Mouse (Mus musculus) spleen, adult 12 weeks (tissue): ENCODE results near the gene Diras1.

Experiments used
- DNase-seq: peaks from one replicate; pipeline ENCODE4 v3.0.0; 2022; ENCODE audit warnings: low spot score

Diras1 gene

DNA sequence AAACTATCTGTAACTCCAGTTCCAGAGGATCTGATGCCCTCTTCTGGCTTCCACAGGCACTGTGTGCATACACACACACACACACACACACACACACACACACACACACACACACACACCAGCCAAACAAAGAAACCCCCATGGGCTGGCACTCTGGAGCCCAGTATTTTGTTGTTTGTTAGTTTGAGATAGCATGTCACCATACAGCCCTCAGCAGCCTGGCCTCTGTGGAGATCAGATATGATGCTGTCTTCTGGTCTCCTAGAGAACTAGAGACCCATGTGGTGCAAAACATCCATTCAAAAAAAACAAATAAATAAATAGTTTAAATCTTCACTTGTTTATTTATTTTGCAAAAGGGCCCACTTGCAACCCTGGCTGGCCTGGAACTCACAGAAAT is 2.8 kb upstream of the Diras1 start:
- no peak for DNase-seq

DNA sequence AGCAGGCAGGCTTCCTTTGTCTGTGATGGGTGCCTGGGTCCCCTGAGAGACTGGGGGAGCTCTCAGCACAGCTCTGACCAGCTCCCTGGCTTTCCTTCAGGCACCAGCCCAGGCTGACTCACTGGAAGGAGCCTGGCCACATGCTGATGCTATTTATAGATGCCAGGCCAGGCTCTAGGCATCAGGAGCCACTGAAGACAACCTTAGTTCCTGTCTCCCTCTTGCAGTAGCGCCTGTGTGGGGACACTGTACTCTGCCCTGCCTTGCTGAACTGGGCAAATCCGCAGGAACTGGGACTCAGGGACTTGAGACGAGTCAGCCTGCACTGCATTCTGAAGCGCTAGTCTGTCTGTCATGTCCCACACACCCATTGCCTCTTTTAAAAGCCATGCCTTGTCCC is 1.9 kb upstream of the Diras1 start:
- no peak for DNase-seq

DNA sequence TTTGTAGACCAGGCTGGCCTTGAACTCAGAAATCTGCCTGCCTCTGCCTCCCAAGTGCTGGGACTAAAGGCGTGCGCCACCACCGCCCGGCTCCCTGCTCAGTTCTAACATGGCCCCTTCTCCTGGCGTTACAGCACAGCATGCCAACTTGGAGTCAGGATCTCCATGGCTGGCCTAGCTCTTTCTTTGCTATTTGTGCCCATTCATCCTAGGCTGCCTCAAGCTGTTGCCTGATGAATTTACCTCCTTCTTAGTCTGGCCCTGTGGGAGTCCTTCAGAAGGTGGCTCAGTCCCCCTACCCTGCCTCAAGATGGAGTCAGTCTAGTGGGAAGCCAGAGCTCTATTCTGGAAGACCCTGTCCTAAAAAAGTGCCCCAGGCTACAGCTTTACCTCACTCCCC is 1.4 kb upstream of the Diras1 start:
- no peak for DNase-seq

DNA sequence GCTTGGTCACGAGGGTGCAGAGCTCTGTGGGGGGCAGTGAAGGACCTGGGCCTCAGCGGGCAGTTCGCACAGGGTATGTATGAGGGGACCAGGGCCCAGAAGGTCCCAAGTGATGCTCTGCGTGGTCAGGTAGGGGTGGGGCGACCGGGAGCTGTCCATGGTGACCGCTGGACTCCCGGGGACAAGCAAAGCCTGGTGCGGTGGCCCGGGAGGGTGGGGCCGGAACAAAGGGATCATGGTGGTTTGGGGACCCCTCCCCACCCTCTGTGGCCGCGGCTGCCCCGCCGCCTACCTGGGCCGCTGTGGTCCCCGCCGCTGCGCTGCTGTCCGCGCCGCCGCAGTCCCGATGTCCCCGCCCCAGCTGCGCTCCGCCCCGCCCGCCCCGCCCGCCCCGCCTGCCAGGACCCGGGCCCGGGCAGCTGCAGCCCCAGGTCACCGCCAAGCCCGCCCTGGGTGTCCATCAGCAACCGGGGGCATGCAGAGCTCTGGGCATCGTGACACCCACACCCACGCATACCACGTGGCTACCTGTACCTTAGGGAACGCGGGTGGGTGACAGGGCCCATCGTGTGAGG is 328 bp downstream of the Diras1 start:
- no peak for DNase-seq

DNA sequence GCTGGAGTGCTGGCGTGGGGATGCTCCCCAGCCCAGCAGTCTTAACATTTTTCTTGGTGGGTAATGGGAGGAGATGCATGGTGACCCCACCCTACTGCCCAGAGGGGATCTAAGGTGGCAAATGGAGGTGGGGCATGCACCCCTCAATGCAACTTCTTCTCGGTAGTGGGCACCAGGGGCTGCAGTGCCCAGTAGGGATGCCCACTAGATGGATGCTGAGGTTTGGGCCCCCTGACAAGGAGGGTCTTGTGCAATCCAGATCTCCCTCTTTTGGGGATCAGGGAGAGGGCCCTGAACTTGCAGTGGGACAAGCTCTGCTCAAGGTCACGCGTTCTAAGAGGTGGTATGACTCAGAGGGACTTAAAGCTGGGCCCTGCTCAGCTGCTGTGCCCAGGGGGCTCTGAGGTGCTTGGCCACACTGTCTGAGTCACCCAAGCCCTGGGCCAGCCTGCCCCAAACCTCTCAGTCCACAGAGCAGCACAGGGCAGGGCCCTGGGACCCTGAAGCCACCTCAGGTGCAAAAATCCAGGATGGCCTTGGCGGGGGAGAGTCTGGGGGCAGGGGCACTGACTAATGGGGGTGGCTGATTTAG is 1.0 kb downstream of the Diras1 start:
- no peak for DNase-seq

DNA sequence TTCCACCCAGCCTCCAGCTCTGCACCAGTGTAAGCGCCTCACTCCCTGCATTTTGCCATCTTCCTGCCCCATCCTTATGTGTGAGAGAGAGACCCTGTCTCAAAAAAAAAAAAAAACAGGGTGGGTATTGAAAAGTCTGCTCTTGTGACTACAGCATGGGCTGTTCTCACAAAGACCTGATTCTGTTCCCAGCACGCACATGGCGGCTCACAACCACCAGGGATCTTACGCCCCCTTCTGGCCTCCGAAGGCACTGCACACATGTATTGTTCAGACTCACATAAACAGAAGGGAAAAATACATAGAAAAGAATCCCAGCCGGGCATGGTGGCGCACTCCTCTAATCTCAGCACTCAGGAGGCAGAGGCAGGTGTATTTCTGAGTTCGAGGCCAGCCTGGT is 2.7 kb downstream of the Diras1 start:
- no peak for DNase-seq

DNA sequence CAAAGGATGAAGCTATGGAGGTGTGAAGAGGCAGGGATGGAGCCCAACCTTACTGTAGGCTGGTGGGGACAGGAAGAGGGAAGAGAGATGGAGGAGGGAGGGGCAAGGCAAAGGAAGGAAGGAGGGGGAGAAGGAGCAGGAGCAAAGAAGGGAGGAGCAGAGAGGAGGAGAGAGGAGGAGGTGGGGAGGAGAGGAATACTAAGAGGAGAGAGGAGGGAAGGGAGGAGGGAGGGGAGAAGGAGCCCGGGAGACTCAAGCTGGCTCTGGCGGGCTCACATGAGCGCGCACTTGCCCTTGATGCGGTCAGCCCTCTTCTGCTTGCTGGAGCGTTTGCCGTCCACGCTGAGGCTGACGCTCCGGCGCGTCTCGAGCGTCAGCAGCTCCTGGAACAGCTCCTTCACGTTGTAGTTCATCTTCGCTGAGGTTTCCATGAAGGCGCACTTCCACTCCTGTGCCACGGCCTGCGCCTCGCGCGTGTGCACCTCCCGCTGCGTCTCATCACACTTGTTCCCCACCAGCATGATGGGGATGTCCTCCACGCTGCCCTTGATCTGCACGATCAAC is 3.8 kb downstream of the Diras1 start:
- DNase-seq: no peak

DNA sequence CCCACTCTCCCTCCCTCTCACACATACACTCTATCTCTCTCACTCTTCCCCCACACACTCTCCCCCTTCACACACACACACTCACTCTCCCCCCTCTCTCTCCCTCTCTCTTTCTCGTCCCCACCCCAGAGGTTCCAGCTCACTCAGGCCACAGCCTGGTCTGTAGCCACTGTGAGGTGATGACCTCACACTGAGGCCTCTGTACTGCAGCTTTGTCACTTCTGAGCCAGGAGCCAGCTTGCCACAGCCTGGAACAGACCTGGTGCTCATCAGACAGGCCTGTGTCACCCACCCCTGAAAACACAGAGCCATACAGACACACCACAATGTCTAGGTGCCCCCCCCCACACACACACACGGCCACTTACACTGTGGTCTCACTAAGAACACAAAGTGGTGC is 5.3 kb downstream of the Diras1 start:
- no peak for DNase-seq

DNA sequence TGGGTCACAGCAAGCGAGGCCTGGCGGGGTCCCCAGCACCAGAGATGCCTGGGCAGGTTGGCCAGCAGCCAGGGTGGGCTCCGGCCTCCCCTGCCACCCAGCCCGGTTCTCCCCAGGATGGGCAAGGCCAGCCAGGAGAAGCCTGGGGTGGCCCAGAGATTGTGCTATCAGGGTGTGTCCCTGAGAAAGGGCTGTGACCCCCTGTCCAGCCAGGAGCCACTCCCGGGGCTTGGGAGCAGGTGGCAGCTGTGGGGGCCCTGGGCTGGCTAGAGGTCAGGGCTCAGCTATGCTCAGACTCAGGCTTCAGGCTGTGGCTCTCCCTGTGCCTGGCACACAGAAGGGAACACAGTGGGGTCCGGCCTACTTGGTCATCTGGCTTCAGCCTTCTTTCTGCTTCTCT is 5.8 kb downstream of the Diras1 start:
- DNase-seq: no peak

DNA sequence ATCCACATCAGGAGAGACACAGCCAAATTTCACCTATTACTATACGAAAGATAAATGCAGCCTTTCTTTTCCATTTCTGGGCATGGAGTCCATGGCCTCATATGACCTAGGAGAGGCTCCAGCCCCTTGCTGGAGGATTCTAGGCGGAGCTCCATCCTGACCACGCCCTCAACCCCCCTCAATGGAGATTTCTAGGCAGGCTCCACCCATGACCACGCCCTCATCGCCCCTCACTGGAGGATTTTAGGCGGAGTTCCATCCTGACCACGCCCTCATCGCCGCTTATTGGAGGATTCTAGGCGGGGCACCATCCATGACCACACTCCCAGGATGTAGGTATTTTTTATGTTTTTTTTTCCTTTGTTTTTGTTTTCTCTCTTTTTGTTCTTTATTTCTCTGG is 7.1 kb downstream of the Diras1 start:
- no peak for DNase-seq

DNA sequence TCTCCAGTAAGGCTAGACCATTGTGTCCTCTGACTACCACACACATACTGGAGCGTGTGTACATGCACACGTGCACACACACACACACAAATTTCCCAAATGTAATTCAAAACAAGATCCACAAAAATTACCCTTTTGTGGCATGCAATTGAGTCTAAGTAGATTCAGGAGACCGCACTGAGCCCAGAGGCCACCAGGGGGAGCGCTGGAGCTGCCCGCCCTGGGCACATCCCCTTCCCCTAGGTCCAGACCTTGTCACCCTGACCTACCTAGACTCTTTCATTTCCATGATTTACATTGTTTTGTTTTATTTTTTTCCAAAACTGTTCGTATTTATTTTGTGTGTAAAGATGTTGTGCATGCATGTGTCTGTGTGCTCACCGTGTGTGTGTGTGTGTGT is 8.8 kb downstream of the Diras1 start:
- DNase-seq: peak; percentile 37

DNA sequence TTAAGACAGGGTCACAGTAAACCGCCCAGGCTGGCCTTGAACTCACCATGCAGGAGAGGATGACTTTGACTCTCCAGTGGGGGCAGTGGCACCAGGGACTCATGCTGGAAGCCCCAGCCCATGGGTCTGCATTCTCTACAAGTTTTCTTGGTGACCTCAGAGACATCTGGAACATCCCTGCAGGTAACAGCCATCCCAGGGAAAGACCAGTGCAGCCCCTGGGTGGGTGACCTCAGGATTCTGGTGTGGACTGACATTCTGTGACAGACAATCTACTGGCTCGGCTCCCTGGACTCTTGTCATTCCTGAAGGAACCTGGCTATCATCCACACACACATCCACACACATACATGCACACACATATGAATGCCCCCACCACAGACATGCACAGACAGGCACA is 9.8 kb downstream of the Diras1 start:
- DNase-seq: no peak

DNA sequence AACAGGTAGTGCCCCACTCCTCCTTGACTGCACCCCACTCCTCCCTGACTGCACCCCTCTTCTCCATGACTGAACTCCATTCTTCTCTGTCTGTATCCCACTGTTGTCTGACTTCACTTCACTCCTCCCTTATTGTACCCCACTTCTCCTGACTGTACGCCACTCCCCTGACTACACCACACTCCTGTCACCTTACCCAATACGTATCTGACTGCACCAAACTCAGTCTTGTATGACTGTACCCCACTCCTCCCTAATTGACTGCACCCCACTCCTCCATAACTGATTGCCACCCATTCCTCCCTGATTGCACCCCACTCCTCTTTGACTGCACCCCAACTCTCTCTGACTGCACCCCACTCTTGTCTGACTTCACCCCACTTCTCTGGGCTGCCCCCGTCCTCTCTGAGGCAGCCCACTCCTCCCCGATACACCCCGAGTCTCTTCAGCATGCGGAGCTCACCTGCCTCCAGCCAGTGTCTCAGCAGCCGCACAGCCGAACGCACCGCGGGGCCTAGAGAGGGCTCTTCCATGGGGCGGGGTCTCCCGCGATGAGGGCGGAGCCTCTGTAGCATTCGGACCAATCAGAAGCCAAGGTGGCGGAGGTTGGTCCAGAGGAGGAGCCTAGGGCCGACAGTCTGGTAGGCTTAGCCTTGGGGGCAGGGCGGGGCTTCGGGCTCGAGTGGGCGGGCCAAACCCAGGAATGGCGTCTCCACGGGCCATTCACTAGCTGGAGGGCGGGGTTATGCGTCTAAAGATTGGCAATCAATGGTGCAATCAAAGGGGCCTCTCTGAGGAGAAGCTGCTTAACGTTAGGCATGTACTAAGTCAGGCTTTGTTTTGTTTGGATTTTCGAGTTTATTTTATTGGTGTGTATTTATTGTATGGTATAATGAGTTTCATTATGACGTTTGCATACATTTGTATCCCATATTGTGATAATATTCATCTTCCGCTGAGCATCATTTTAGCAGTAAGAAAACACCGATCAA is 10.8 kb downstream of the Diras1 start, which contains the start of gene Gng7:
TSS of gene Gng7 (minus strand) at position 553 of the 992 bp plus-strand sequence.
- peak; percentile 70 for DNase-seq

DNA sequence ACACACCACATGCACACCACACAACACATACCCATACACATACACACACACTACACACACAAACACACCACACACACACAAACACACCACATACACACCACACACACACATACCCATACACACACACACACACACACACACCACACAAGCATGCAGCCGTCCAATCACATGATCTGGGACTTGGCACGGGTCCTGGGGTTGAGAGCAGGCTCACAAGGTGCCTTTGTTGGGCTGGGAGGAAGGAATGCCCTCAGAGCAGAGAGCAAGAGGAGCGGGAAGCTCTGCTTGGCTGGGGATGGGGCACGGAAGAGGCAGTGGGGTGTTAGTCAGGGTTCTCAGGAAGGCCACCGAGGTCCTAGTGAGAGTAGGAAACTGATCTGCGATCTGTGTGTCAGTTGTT is 14.6 kb downstream of the Diras1 start:
- DNase-seq: no peak

DNA sequence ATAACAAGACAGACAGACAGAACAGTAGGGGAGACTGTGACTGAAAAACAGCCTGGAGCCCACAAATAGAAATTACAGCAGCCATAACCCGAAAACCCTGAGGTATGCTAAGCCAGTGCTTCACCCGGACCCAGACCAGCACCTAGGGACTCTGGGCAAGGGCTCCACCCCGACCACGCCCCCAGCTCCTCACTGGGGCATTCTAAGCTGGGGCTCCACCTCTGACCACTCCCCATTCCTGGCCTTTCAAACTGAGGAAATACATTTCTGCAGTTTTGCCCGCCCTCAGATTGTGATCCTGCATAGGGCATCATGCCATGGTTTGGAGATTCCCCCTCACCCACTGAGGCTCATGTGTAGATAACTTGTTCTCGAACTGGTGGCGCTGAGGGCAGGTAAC is 18.2 kb downstream of the Diras1 start:
- DNase-seq: no peak

DNA sequence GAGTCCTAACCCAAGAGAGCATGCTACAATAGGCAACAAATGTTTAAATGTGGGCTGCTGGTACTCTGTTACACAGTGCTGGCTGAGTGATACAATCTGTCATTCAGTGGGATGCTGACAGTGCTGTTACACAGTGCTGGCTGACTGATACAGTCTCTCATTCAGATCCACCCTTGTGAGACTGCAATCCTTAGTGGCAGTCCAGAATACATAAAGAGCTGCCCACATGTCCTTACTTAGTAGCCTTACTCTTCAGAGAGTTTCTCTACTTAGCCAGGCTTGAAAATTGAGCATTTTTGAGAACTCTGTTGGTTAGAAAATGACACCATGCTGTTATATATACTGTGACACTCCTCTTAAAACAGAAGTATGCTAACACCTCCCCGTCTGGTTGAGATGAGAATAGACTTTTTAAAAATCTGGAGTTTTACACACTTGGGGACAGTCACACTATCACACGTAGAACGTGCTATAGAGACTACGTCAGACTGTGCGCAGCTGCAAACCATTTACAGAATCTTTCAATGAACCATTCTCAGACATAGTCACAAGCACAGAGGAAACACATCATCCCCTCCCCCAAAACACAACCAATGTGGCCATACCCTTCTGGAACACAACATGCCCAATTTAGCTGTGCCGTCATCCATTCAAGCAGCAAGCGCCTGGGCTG is 19.3 kb downstream of the Diras1 start:
- DNase-seq: no peak

DNA sequence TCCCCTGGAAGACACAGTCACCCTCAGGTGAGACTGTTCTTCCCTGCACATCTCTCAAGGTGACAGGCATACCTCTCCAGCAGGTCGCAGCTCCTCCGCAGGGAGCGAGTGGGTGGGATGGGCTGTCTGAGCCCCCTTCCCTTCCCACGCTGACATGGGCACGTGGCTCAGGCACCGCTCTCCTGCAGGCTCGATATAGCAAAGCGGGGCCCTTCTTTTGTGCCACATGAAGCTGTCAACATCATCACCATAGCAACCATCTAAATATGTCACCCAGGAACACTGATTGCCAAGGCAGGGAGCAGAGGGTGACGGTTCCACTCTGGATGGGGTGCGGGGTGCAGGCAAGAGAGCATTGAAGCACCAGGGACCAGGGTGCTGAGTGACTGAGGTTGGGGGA is 24.3 kb downstream of the Diras1 start:
- no peak for DNase-seq

DNA sequence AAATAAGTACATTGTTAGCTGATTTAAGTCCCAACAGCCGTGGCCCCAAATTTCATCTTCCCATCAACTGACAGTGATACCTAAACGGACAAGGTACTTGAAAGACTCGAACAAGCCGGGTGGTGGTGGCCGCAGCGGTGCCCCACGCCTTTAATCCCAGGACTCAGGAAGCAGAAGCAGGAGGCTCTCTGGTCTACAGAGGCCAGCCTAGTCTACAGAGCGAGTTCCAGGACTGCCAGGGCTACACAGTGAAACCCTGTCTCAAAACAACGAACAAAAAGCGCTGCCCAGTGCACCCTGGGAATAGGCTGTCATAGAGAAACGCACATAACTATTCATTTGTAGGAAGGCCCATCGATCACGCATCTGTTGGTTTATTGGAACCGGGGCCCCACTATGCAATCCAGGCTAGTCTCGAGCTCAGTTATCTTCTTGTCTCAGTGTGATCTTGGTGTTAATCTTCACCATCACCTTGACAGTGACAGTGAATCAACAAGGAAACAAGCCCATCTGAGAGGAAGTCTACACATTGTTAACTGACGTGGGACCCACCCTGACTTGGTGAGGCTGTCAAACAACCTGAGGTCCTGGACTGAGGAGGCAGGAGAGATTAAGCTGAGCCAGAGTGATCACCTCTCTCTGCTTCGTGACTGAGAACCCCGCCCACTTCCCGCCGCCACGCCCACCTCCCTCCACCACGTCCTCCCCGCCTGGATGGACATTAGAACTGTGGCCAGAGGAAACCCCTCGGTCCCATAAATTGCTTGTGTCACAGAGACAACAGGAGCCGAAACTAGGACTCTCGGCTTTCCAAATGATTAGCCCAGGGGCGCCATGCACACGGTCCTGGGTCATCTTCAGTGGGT is 25.0 kb downstream of the Diras1 start:
- DNase-seq: no peak

DNA sequence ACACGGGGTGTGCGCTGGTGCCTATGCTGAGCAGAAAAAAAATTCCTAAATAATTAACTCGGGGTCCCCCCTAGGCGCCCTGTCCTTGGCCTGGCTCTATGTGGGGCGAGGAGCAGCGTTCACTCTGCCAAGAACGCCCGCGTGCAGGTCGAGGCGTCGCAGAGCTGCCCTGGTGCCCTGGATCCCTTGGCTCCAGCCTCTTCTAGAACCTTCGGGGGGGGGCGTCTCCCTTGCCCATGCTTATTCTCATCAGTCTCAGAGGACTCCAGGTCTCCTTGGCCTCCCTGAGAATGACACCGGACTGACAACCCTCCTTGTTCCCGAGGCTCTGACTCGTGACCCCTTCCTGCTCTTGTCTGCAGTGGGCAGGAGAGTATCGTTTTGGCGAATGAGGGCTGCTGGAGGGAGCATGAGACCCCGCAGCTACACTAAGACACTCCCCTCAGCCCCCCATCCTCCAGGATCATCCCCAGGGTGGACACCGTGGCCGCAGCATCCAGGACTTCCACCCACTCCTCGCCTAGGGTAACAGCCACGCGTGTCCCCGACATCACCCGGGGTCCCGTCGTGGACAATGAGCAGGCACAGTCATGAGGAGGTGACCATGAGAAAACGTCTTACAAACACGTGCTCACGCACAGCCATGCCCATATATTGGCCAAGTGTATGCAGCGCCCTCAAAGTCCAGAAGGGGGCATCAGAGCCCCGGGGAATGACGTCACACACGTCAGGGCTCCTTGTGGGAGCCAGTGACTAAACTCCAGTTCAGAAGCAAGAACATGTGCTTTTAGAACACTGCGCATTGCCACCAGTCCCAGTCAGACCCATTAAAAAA is 25.9 kb downstream of the Diras1 start:
- DNase-seq: peak; percentile 73

DNA sequence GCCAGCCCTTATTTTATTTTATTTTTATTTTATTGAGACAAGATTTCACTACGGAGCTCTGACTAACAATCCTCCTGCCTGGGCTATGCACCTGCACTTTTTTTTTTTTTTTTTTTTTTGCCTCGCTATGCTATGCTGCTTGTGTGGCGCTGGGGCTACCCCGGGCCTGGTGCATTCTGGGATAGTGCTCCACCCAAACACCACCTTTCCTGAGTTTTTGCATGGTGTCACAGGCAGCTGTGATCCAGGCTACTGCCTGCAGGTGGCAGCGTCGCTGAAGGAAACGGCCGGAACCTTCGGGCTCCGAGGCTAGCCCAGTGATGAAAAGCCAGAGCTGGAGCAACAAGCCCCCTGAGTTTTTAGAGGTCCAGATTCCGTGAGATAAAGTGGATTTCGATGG is 26.7 kb downstream of the Diras1 start:
- DNase-seq: no peak
